Mouse (Mus musculus) CH12.LX (cell line): ENCODE data around the gene Efna1.

Source experiments
- BHLHE40 ChIP-seq: IDR thresholded peaks from 2 replicates; pipeline ENCODE4 v1.6.1; 2011; ENCODE audit warnings: mild to moderate bottlenecking, low read depth, low read length, improper control_type of control experiment
- CTCF ChIP-seq, 2 experiments: IDR thresholded peaks in 1 of 2; conservative IDR thresholded peaks in 1 of 2; 2 replicates each; pipeline ENCODE4 v1.5.1; 2011 to 2012; ENCODE audit warnings: low read depth in 2 of 2, low read length in 2 of 2, improper control_type of control experiment in 1 of 2, inconsistent platforms in 1 of 2, mild to moderate bottlenecking in 1 of 2, moderate library complexity in 1 of 2
- EP300 ChIP-seq: IDR thresholded peaks from 2 replicates; pipeline ENCODE4 v1.6.1; 2011; ENCODE audit warnings: low read length, improper control_type of control experiment
- MAFK ChIP-seq: IDR thresholded peaks from 2 replicates; pipeline ENCODE4 v1.6.1; 2011; ENCODE audit warnings: low read length, improper control_type of control experiment; ENCODE audit not compliant: insufficient replicate concordance
- MAX ChIP-seq: IDR thresholded peaks from 2 replicates; pipeline ENCODE4 v1.6.1; 2011; ENCODE audit warnings: low read length, improper control_type of control experiment
- PAX5 ChIP-seq: IDR thresholded peaks from 2 replicates; pipeline ENCODE4 v1.6.1; 2012; ENCODE audit warnings: low read length, inconsistent platforms, mixed read lengths
- TCF12 ChIP-seq: IDR thresholded peaks from 2 replicates; pipeline ENCODE4 v1.6.1; 2014; ENCODE audit warnings: low read depth, mild to moderate bottlenecking, inconsistent platforms, low read length, improper control_type of control experiment
- USF1 ChIP-seq: IDR thresholded peaks from 2 replicates; pipeline ENCODE4 v1.6.1; 2014; ENCODE audit warnings: low read depth, mild to moderate bottlenecking, inconsistent platforms, low read length, improper control_type of control experiment
- ZC3H11A ChIP-seq: IDR thresholded peaks from 2 replicates; pipeline ENCODE4 v1.6.1; 2012; ENCODE audit warnings: low read depth, mild to moderate bottlenecking, inconsistent platforms, low read length, improper control_type of control experiment

GRCm38 (mm10) chr3:89244158-89244981 lies 36.6 kb downstream of the Efna1 start:
- no peak for TF ChIP-seq TCF12
- TF ChIP-seq USF1 = no peak
- TF ChIP-seq MAFK = no peak
- TF ChIP-seq ZC3H11A = no peak
- no peak for TF ChIP-seq MAX
- no peak for TF ChIP-seq EP300
- peak in 1 of 2 experiments; percentile 37; a peak in 2 of 4 replicates for TF ChIP-seq CTCF (conservative IDR thresholded peaks at IDR 0.05 in 1 of 2, IDR thresholded peaks at IDR 0.05 in 1 of 2; ENCODE audit: low read depth in 2 of 2, low read length in 2 of 2)
- TF ChIP-seq BHLHE40 = no peak
- TF ChIP-seq PAX5 = no peak
